Mouse (Mus musculus): ENCODE results near the gene Gm5346.
"Not testable (repeated sequence)": the region's sequence is repeated elsewhere in the genome, so short reads cannot be mapped to it uniquely, and the experiment has no call there.

Gm5346 gene

DNA sequence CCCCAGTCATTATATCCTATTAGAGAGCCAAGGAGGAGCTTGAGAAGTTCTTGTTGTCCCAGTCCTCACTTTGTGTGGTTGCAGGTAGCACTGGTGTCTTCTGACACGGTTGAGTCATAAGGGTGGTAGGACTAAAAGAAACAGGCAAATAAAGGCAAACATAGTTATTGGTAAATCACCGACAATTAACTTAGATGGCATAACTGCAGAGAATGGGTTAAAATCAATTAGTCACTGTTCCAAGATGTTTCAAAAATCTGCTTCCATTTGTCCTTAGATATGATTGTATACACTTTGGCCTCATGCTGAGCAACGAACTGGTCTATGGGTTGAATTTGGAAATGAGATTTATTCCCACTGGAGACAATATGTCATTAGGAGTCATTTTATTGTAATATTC, at the start of gene Gm5346:
Gm5346 (minus strand) TSS at position 101 of the 400 bp plus-strand sequence.
- no peak for DNase-seq (ENCODE audit: low spot score in 2 of 2)

DNA sequence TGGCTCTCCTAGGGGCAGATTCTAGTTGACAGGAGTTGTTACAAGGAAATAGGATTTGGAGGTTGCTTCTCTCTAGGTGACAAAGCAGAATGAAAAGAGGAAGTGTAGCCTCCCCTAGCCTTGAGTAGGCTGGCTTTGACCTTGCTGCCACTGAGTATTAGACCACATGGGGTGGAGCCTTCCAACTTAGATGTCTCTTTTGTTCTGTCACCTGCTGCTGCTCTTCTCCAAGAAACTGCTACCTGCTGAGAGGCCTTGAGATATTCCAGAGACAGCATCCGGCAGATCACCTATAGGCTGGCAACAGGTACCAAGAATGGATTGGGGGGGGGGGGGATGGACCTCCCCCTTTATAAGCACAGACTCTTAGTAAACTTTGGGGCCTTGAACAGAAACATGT, 11.0 kb downstream of the Gm5346 start:
- DNase-seq (ENCODE audit: low spot score in 2 of 2), result no peak

DNA sequence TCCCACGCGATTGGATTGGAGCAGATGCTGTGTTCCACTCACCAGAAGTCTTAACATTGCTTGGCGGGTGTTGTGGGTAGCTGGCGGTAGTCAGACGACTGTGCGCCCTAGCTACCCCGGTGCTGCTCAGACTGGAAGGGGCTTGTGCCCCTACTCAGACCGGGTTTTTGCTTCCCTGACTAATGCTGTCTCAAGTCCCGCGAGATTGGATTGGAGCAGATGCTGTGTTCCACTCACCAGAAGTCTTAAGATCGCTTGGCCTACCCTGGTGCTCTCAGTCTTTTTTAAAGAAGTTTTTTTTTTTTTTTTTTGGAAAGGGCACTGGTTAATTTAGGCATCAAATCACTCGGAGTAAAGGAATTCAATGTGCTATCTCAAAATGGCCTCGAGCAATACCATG, 23.4 kb downstream of the Gm5346 start:
- DNase-seq (ENCODE audit: low spot score in 2 of 2), result not testable (repeated sequence)

GRCm38 (mm10) chr8:43603166-43603565, 23.9 kb downstream of the Gm5346 start:
- DNase-seq (ENCODE audit: low spot score in 2 of 2), result not testable (repeated sequence)

DNA sequence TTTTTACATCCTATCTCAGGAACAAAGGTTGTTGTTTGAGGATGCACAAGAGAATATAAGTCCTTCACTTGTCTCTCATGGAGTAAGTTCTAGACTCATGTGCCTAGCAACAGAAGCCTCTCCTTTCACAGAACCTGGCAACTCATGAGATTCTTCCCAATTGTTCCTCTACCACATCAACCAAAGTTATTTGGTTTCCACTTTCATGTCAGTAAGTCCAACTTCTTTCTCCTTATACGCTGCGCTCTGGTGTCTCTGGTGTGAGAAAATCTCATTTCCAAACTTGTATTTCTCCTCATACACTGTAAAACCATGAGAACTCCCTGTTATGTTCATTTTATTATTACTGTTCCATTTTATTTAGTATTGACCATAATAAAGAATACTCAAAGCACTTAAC, 50.5 kb downstream of the Gm5346 start, which contains the start of gene Adam26a:
Adam26a (minus strand) TSS at position 101 of the 400 bp plus-strand sequence.
- not testable (repeated sequence) for DNase-seq (ENCODE audit: low spot score in 2 of 2)

Data from urinary bladder, postnatal 4 days (tissue).